Mouse (Mus musculus): ENCODE measurements around the gene Emc7.

GRCm38 (mm10) chr2:112432523-112432922, 22.3 kb upstream of the Emc7 start:
- TF ChIP-seq POLR2A (IDR thresholded peaks at IDR 0.05; ENCODE audit: low read depth, low read length) (no peak), CTCF (conservative IDR thresholded peaks at IDR 0.05; ENCODE audit: insufficient read depth, insufficient read length, low read depth, low read length) (no peak)
